Mouse (Mus musculus): Measurements from ENCODE around the gene Panx1. TPM values are rescaled to one million over a fixed set of nuclear protein-coding genes. Genes with fewer than 3 reads are reported as not detected.

Gene Panx1
- polyA plus RNA-seq, 1 experiment from 2014 or later: 89.8 TPM

GRCm38 (mm10) chr9:14981539-14982155 is 63.6 kb downstream of the Panx1 start:
- Histone ChIP-seq H3K9ac (replicated peaks; ENCODE audit: low read length) (no peak overlapping the region), H3K4me3 (ENCODE audit: low read depth, low read length) (no peak overlapping the region), H3K4me1 (ENCODE audit: control insufficient read depth, insufficient read depth, low read length) (no peaks in the 10 kb centered on the region), H3K36me3 (replicated peaks; ENCODE audit: control insufficient read depth, insufficient read depth, low read depth, low read length) (no peaks in the 10 kb centered on the region), H3K4me2 (ENCODE audit: low read depth, low read length) (no peak overlapping the region), H3K9me3 (replicated peaks; ENCODE audit: control insufficient read depth, low read length) (no peaks in the 10 kb centered on the region), H3K27ac (replicated peaks; ENCODE audit: low read depth, low read length) (no peak overlapping the region), H3K27me3 (ENCODE audit: control insufficient read depth, insufficient read depth, low read length) (no peaks in the 10 kb centered on the region)
- 82% methylated on average over 4 of the region's 4 CpGs for WGBS
- ATAC-seq (replicated peaks; ENCODE audit: insufficient number of reproducible peaks, low FRiP score, low TSS enrichment, low read depth) (no peak), DNase-seq (ENCODE audit: low spot score) (no peak)

GRCm38 (mm10) chr9:14974251-14975232 is 70.7 kb downstream of the Panx1 start:
- 82% methylated on average over 6 of the region's 6 CpGs for WGBS
- no peak for DNase-seq (ENCODE audit: low spot score)

GRCm38 (mm10) chr9:14973762-14974161 is 71.5 kb downstream of the Panx1 start:
- Histone ChIP-seq H3K9me3 (replicated peaks; ENCODE audit: control insufficient read depth, low read length) (no peaks in the 10 kb centered on the region), H3K4me1 (ENCODE audit: control insufficient read depth, insufficient read depth, low read length) (no peaks in the 10 kb centered on the region), H3K27me3 (ENCODE audit: control insufficient read depth, insufficient read depth, low read length) (no peaks in the 10 kb centered on the region), H3K36me3 (replicated peaks; ENCODE audit: control insufficient read depth, insufficient read depth, low read depth, low read length) (no peaks in the 10 kb centered on the region), H3K9ac (replicated peaks; ENCODE audit: low read length) (no peak overlapping the region), H3K4me3 (ENCODE audit: low read depth, low read length) (no peak overlapping the region), H3K27ac (replicated peaks; ENCODE audit: low read depth, low read length) (no peak overlapping the region), H3K4me2 (ENCODE audit: low read depth, low read length) (no peak overlapping the region)
- ATAC-seq (replicated peaks; ENCODE audit: insufficient number of reproducible peaks, low FRiP score, low TSS enrichment, low read depth) (no peak), DNase-seq (ENCODE audit: low spot score) (no peak)
- WGBS: 86% methylated on average over 7 of the region's 7 CpGs

More at GRCm38 (mm10) chr9:14974251-14975232, 70.7 kb downstream of the Panx1 start:
- no peaks in the 10 kb centered on the region for H3K4me1 ChIP-seq (ENCODE audit: control insufficient read depth, insufficient read depth, low read length)
- H3K4me2 ChIP-seq (ENCODE audit: low read depth, low read length): no peak overlapping the region
- ATAC-seq (replicated peaks; ENCODE audit: insufficient number of reproducible peaks, low FRiP score, low TSS enrichment, low read depth): no peak
- no peak overlapping the region for H3K4me3 ChIP-seq (ENCODE audit: low read depth, low read length)
- no peaks in the 10 kb centered on the region for H3K36me3 ChIP-seq (replicated peaks; ENCODE audit: control insufficient read depth, insufficient read depth, low read depth, low read length)
- no peak overlapping the region for H3K9ac ChIP-seq (replicated peaks; ENCODE audit: low read length)
- H3K9me3 ChIP-seq (replicated peaks; ENCODE audit: control insufficient read depth, low read length): no peaks in the 10 kb centered on the region
- no peaks in the 10 kb centered on the region for H3K27me3 ChIP-seq (ENCODE audit: control insufficient read depth, insufficient read depth, low read length)
- no peak overlapping the region for H3K27ac ChIP-seq (replicated peaks; ENCODE audit: low read depth, low read length)

GRCm38 (mm10) chr9:14970805-14971525 is 74.3 kb downstream of the Panx1 start:
- Histone ChIP-seq H3K27ac (replicated peaks; ENCODE audit: low read depth, low read length) (no peak overlapping the region), H3K4me3 (ENCODE audit: low read depth, low read length) (no peak overlapping the region), H3K36me3 (replicated peaks; ENCODE audit: control insufficient read depth, insufficient read depth, low read depth, low read length) (no peaks in the 10 kb centered on the region), H3K4me2 (ENCODE audit: low read depth, low read length) (no peak overlapping the region), H3K9ac (replicated peaks; ENCODE audit: low read length) (no peak overlapping the region), H3K9me3 (replicated peaks; ENCODE audit: control insufficient read depth, low read length) (no peaks in the 10 kb centered on the region), H3K4me1 (ENCODE audit: control insufficient read depth, insufficient read depth, low read length) (no peaks in the 10 kb centered on the region), H3K27me3 (ENCODE audit: control insufficient read depth, insufficient read depth, low read length) (no peaks in the 10 kb centered on the region)
- ATAC-seq (replicated peaks; ENCODE audit: insufficient number of reproducible peaks, low FRiP score, low TSS enrichment, low read depth): no peak
- 76% methylated on average over 3 of the region's 3 CpGs for WGBS
- DNase-seq (ENCODE audit: low spot score): no peak

- Histone ChIP-seq H3K27me3 (ENCODE audit: control insufficient read depth, insufficient read depth, low read length) (no peaks in the 10 kb centered on the region), H3K4me1 (ENCODE audit: control insufficient read depth, insufficient read depth, low read length) (no peaks in the 10 kb centered on the region), H3K4me2 (ENCODE audit: low read depth, low read length) (no peak overlapping the region), H3K4me3 (ENCODE audit: low read depth, low read length) (no peak overlapping the region), H3K36me3 (replicated peaks; ENCODE audit: control insufficient read depth, insufficient read depth, low read depth, low read length) (no peaks in the 10 kb centered on the region), H3K9ac (replicated peaks; ENCODE audit: low read length) (no peak overlapping the region), H3K27ac (replicated peaks; ENCODE audit: low read depth, low read length) (no peak overlapping the region), H3K9me3 (replicated peaks; ENCODE audit: control insufficient read depth, low read length) (no peaks in the 10 kb centered on the region)
- DNase-seq (ENCODE audit: low spot score): no peak
- 81% methylated on average over 4 of the region's 4 CpGs for WGBS
- ATAC-seq (replicated peaks; ENCODE audit: insufficient number of reproducible peaks, low FRiP score, low TSS enrichment, low read depth): no peak
These were observed 75.1 kb downstream of the Panx1 start for GRCm38 (mm10) chr9:14970211-14970610.

GRCm38 (mm10) chr9:14967598-14967997 is 77.7 kb downstream of the Panx1 start:
- no peaks in the 10 kb centered on the region for H3K27me3 ChIP-seq (ENCODE audit: control insufficient read depth, insufficient read depth, low read length)
- no peaks in the 10 kb centered on the region for H3K9me3 ChIP-seq (replicated peaks; ENCODE audit: control insufficient read depth, low read length)
- 91% methylated on average over 1 of the region's 1 CpGs for WGBS
- no peak overlapping the region for H3K4me3 ChIP-seq (ENCODE audit: low read depth, low read length)
- no peaks in the 10 kb centered on the region for H3K4me1 ChIP-seq (ENCODE audit: control insufficient read depth, insufficient read depth, low read length)
- ATAC-seq (replicated peaks; ENCODE audit: insufficient number of reproducible peaks, low FRiP score, low TSS enrichment, low read depth): no peak
- DNase-seq (ENCODE audit: low spot score): no peak
- no peak overlapping the region for H3K9ac ChIP-seq (replicated peaks; ENCODE audit: low read length)
- H3K4me2 ChIP-seq (ENCODE audit: low read depth, low read length): no peak overlapping the region
- H3K27ac ChIP-seq (replicated peaks; ENCODE audit: low read depth, low read length): no peak overlapping the region
- no peaks in the 10 kb centered on the region for H3K36me3 ChIP-seq (replicated peaks; ENCODE audit: control insufficient read depth, insufficient read depth, low read depth, low read length)

GRCm38 (mm10) chr9:14966787-14967186 is 78.5 kb downstream of the Panx1 start:
- Histone ChIP-seq H3K9me3 (replicated peaks; ENCODE audit: control insufficient read depth, low read length) (no peaks in the 10 kb centered on the region), H3K4me2 (ENCODE audit: low read depth, low read length) (no peak overlapping the region), H3K27me3 (ENCODE audit: control insufficient read depth, insufficient read depth, low read length) (no peaks in the 10 kb centered on the region), H3K9ac (replicated peaks; ENCODE audit: low read length) (no peak overlapping the region), H3K36me3 (replicated peaks; ENCODE audit: control insufficient read depth, insufficient read depth, low read depth, low read length) (no peaks in the 10 kb centered on the region), H3K4me1 (ENCODE audit: control insufficient read depth, insufficient read depth, low read length) (no peaks in the 10 kb centered on the region), H3K27ac (replicated peaks; ENCODE audit: low read depth, low read length) (no peak overlapping the region), H3K4me3 (ENCODE audit: low read depth, low read length) (no peak overlapping the region)
- DNase-seq (ENCODE audit: low spot score) (no peak), ATAC-seq (replicated peaks; ENCODE audit: insufficient number of reproducible peaks, low FRiP score, low TSS enrichment, low read depth) (no peak)
- WGBS: 67% methylated on average over 4 of the region's 4 CpGs
